Mouse (Mus musculus) kidney, postnatal 10 days (tissue): ENCODE results near the gene Slc39a13.
"Not testable (repeated sequence)": the region's sequence is repeated elsewhere in the genome, so short reads cannot be mapped to it uniquely, and the experiment has no call there.

Experiments used
- DNase-seq: peaks from one replicate; pipeline ENCODE4 v3.0.0; 2021; ENCODE audit warnings: mixed read lengths

Slc39a13 gene

GRCm38 (mm10) chr2:91070076-91070800 is at the start of gene Slc39a13:
Slc39a13 (minus strand) TSS chr2:91070417.
- DNase-seq = peak; percentile 97

- no peak for DNase-seq
These were observed 49.3 kb upstream of the Slc39a13 start for GRCm38 (mm10) chr2:91119551-91119950.

- no peak for DNase-seq
These were observed 48.8 kb upstream of the Slc39a13 start for GRCm38 (mm10) chr2:91119061-91119460.

GRCm38 (mm10) chr2:91118647-91119046 is 48.4 kb upstream of the Slc39a13 start:
- DNase-seq = no peak

- no peak for DNase-seq
These were observed 47.5 kb upstream of the Slc39a13 start, which contains the start of gene Mybpc3 for GRCm38 (mm10) chr2:91117585-91118275. Mybpc3 (plus strand) TSS chr2:91118144.

GRCm38 (mm10) chr2:91116842-91117241 is 46.6 kb upstream of the Slc39a13 start:
- DNase-seq = no peak

GRCm38 (mm10) chr2:91115578-91115970 is 45.4 kb upstream of the Slc39a13 start:
- DNase-seq = no peak

GRCm38 (mm10) chr2:91114781-91115577 is 44.8 kb upstream of the Slc39a13 start:
- DNase-seq = peak; percentile 99

GRCm38 (mm10) chr2:91113852-91114251 is 43.6 kb upstream of the Slc39a13 start:
- no peak for DNase-seq

GRCm38 (mm10) chr2:91113334-91113733 is 43.1 kb upstream of the Slc39a13 start:
- no peak for DNase-seq

- DNase-seq = peak; percentile 39
These were observed 42.3 kb upstream of the Slc39a13 start for GRCm38 (mm10) chr2:91112491-91112890.

- DNase-seq = not testable (repeated sequence)
These were observed 41.6 kb upstream of the Slc39a13 start for GRCm38 (mm10) chr2:91111832-91112231.

- DNase-seq = no peak
These were observed 40.2 kb upstream of the Slc39a13 start for GRCm38 (mm10) chr2:91110429-91110828.

- no peak for DNase-seq
These were observed 39.7 kb upstream of the Slc39a13 start for GRCm38 (mm10) chr2:91109807-91110385.

- no peak for DNase-seq
These were observed 39.0 kb upstream of the Slc39a13 start for GRCm38 (mm10) chr2:91109241-91109640.

- no peak for DNase-seq
These were observed 37.9 kb upstream of the Slc39a13 start for GRCm38 (mm10) chr2:91108156-91108555.

- peak; percentile 96 for DNase-seq
These were observed 31.0 kb upstream of the Slc39a13 start for GRCm38 (mm10) chr2:91101124-91101740.

- DNase-seq = no peak
These were observed 27.9 kb upstream of the Slc39a13 start for GRCm38 (mm10) chr2:91098156-91098555.

GRCm38 (mm10) chr2:91097015-91097414 is 26.8 kb upstream of the Slc39a13 start:
- DNase-seq = no peak

- peak; percentile 24 for DNase-seq
These were observed 26.3 kb upstream of the Slc39a13 start for GRCm38 (mm10) chr2:91096524-91096923.

GRCm38 (mm10) chr2:91090827-91091226 is 20.6 kb upstream of the Slc39a13 start:
- no peak for DNase-seq

- DNase-seq = peak; percentile 4
These were observed 20.0 kb upstream of the Slc39a13 start for GRCm38 (mm10) chr2:91090208-91090607.
